Mouse (Mus musculus) C2C12 (cell line): ENCODE results near the gene Tmem117. TPM values are rescaled to one million over a fixed set of nuclear protein-coding genes. Genes with fewer than 3 reads are reported as not detected.

Experiments
- H3K27me3 ChIP-seq: one replicate; pipeline ENCODE4 v1.6.1; 2011; ENCODE audit not compliant: control insufficient read depth, insufficient read depth, insufficient read length
- H3K36me3 ChIP-seq: one replicate; pipeline ENCODE4 v1.6.1; 2011; ENCODE audit not compliant: control insufficient read depth, insufficient read depth
- H3K4me3 ChIP-seq: one replicate; pipeline ENCODE4 v1.5.1; 2011; ENCODE audit warnings: mild to moderate bottlenecking, control low read depth; ENCODE audit not compliant: poor library complexity, insufficient read depth, severe bottlenecking
- H3K79me2 ChIP-seq: one replicate; pipeline ENCODE4 v1.6.1; 2011; ENCODE audit not compliant: control insufficient read depth, insufficient read depth
- H3K79me3 ChIP-seq: one replicate; pipeline ENCODE4 v1.6.1; 2011; ENCODE audit warnings: low read depth, control low read depth
- H3ac ChIP-seq: one replicate; pipeline ENCODE3; 2011; ENCODE audit warnings: low read depth; ENCODE audit not compliant: control insufficient read depth, insufficient read length
- CEBPB ChIP-seq: IDR thresholded peaks from one replicate; pipeline ENCODE4 v1.6.1; 2011; ENCODE audit warnings: low read depth, mild to moderate bottlenecking, control low read depth, moderate library complexity
- CTCF ChIP-seq: IDR thresholded peaks from one replicate; pipeline ENCODE4 v1.5.1; 2011; ENCODE audit not compliant: control insufficient read depth, insufficient read depth, insufficient read length
- FOSL1 ChIP-seq: IDR thresholded peaks from one replicate; pipeline ENCODE4 v1.8.0; 2011; ENCODE audit warnings: mild to moderate bottlenecking, low read length; ENCODE audit not compliant: poor library complexity, insufficient read depth, severe bottlenecking
- MAX ChIP-seq: IDR thresholded peaks from one replicate; pipeline ENCODE4 v1.6.1; 2011; ENCODE audit warnings: mild to moderate bottlenecking, control low read depth
- MYOD1 ChIP-seq: IDR thresholded peaks from one replicate; pipeline ENCODE4 v1.6.1; 2011; ENCODE audit warnings: low read depth; ENCODE audit not compliant: control insufficient read depth, insufficient read length
- MYOG ChIP-seq: IDR thresholded peaks from one replicate; pipeline ENCODE4 v1.6.1; 2011; ENCODE audit not compliant: control insufficient read depth, insufficient read length; ENCODE audit errors: extremely low read depth
- USF1 ChIP-seq: IDR thresholded peaks from one replicate; pipeline ENCODE4 v1.6.1; 2011; ENCODE audit warnings: low read depth, mild to moderate bottlenecking, control low read depth, moderate library complexity
- polyA plus RNA-seq: library from polyadenylated mRNA; unstranded; fragments of >200 nt; fragmentation: generic; extraction: Trizol; gene quantifications from one replicate; pipeline ENCODE4 v1.2.1, GENCODE M21; 2012; ENCODE audit warnings: missing spikeins

Tmem117 gene
- polyA plus RNA-seq, 1 experiment = 0.06 TPM

- Histone ChIP-seq H3K27me3 (no peaks in the 10 kb centered on the region), H3ac (no peak overlapping the region), H3K79me2 (no peaks in the 10 kb centered on the region), H3K4me3 (no peak overlapping the region), H3K36me3 (no peaks in the 10 kb centered on the region), H3K79me3 (no peaks in the 10 kb centered on the region)
- TF ChIP-seq USF1 = no peak
- TF ChIP-seq MYOG = no peak
- TF ChIP-seq MAX = no peak
- TF ChIP-seq FOSL1 = no peak
- no peak for TF ChIP-seq CEBPB
- no peak for TF ChIP-seq CTCF
- no peak for TF ChIP-seq MYOD1
Observed at GRCm38 (mm10) chr15:94802820-94803219, 173.8 kb downstream of the Tmem117 start.

DNA sequence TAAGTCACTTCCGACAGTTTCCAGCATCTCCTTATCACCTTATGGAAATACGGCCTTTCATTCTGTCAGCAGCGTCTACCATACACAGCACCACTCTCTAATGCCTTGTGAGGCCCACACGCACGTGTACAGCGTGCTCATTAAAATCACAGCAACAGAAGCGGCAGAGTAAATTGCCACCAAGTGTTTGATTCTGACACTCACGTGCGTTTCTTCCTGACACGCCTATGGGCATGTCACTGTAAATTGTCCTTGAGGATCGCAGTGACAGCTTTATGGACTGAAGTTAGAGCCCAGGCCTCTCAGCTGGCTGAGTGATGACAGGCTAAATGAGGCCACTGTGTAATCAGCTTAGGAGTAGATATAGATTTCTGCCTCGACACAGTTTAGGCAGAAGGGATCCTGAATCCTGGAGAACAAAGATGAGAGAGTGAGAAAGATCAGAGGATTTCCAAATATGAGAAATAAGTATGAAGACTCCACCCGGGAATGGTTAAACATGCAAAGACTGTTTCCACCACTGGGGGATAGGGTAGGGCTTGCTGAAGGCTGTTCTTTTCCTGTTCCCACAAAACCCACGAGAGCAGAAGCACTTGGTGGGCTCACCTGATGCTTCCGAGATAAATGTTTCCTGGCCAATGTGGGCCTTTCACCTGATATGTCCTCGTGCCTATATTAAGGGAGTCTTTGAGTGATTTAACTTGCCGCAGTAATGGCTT is 174.8 kb downstream of the Tmem117 start:
- TF ChIP-seq USF1 (no peak), MAX (no peak), MYOG (no peak), MYOD1 (no peak)

GRCm38 (mm10) chr15:94806005-94806404 is 177.0 kb downstream of the Tmem117 start:
- Histone ChIP-seq H3K79me2 (no peaks in the 10 kb centered on the region), H3ac (no peak overlapping the region), H3K79me3 (no peaks in the 10 kb centered on the region), H3K4me3 (no peak overlapping the region), H3K36me3 (no peaks in the 10 kb centered on the region), H3K27me3 (no peaks in the 10 kb centered on the region)
- no peak for TF ChIP-seq FOSL1
- no peak for TF ChIP-seq MYOG
- TF ChIP-seq CTCF = no peak
- TF ChIP-seq CEBPB = no peak
- TF ChIP-seq USF1 = no peak
- TF ChIP-seq MYOD1 = no peak
- TF ChIP-seq MAX = no peak

More for the DNA sequence above, 174.8 kb downstream of the Tmem117 start:
- Histone ChIP-seq H3ac (no peak overlapping the region), H3K79me3 (no peaks in the 10 kb centered on the region), H3K36me3 (no peaks in the 10 kb centered on the region), H3K4me3 (no peak overlapping the region), H3K27me3 (no peaks in the 10 kb centered on the region), H3K79me2 (no peaks in the 10 kb centered on the region)

- Histone ChIP-seq H3K27me3 (no peaks in the 10 kb centered on the region), H3K79me2 (no peaks in the 10 kb centered on the region), H3K36me3 (no peaks in the 10 kb centered on the region), H3ac (no peak overlapping the region), H3K4me3 (no peak overlapping the region), H3K79me3 (no peaks in the 10 kb centered on the region)
- TF ChIP-seq USF1 = no peak
- no peak for TF ChIP-seq MYOD1
- TF ChIP-seq FOSL1 = no peak
- no peak for TF ChIP-seq MAX
- TF ChIP-seq MYOG = no peak
- TF ChIP-seq CEBPB = no peak
- TF ChIP-seq CTCF = no peak
Observed at GRCm38 (mm10) chr15:94811550-94811949, 182.5 kb downstream of the Tmem117 start.

GRCm38 (mm10) chr15:94814213-94815100 is 185.4 kb downstream of the Tmem117 start:
- H3K4me3 ChIP-seq = no peak overlapping the region
- TF ChIP-seq MYOG (no peak), MAX (no peak), USF1 (peak; percentile 80), CTCF (no peak), FOSL1 (peak; percentile 19), MYOD1 (no peak)
- H3ac ChIP-seq = no peak overlapping the region
- H3K36me3 ChIP-seq = no peaks in the 10 kb centered on the region
- no peaks in the 10 kb centered on the region for H3K79me2 ChIP-seq
- H3K27me3 ChIP-seq = no peaks in the 10 kb centered on the region
- no peaks in the 10 kb centered on the region for H3K79me3 ChIP-seq

DNA sequence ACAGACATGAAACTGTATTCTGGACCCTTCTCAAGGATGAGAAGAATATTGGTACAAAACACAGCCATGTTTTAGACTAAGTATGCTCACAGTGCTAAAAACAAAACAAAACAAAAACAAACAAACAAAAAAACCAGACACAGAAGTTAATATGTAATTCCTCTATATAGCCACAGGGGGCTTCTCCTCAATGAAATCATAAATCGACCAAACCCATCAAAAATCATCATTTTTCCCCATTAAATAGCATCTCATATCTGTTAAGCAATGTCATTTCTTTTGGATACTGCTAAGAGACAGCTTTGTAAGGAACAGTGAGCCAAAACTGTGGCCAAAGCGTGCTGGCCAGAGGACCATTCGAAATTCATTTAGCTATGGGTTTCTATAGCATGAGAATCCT is 206.6 kb downstream of the Tmem117 start:
- Histone ChIP-seq H3K4me3 (no peak overlapping the region), H3ac (no peak overlapping the region), H3K79me2 (no peaks in the 10 kb centered on the region), H3K79me3 (no peaks in the 10 kb centered on the region), H3K27me3 (no peaks in the 10 kb centered on the region), H3K36me3 (no peaks in the 10 kb centered on the region)
- TF ChIP-seq CTCF (no peak), MYOG (no peak), MYOD1 (no peak), USF1 (no peak), MAX (no peak), FOSL1 (no peak), CEBPB (no peak)
